Mouse (Mus musculus): ENCODE measurements around the gene Fam114a2.

DNA sequence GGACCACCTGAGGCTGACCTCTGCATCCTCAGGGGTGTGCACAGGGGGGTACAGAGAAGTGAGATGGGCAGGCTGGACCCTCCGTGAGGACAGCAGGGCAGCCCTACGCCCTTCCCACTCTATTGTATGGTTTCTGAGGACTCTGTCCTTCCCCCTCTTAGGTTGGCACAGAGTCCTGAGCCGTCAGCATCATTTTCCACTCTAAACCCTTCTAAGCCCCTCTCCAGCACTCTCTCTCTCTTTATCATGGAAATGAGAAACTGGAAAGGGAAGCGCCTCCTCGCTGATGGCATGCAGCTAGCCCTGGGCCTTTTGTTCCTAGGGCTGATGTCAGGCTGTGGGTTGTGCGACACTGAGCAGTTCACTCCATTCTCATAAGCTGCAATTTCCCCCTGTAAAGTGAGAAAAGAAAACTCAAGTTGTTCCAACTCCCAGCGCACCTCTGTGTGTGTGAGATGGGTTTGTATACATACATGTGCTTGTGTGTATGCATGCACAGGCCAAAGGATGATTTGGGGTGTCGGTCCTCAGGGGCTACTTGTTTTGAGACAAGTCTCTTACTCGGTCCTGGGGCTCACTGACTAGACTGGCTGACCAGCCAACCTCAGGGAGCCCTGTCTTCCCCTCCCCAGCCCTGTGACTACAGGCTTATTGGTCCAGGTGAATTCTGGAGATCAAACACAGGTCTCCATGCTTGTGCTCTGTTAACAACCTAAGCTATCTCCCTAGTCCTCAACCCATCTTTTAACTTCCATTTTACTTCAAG lies 34.8 kb upstream of the Fam114a2 start:
- no peak for TF ChIP-seq CTCF (IDR thresholded peaks at IDR 0.05; ENCODE audit: low read depth, low read length)
- no peak for TF ChIP-seq POLR2A (IDR thresholded peaks at IDR 0.05; ENCODE audit: extremely low read depth, insufficient read depth, low read length)
